ENCODE assay signal across 8 mouse cellular contexts in the genomic region with DNA sequence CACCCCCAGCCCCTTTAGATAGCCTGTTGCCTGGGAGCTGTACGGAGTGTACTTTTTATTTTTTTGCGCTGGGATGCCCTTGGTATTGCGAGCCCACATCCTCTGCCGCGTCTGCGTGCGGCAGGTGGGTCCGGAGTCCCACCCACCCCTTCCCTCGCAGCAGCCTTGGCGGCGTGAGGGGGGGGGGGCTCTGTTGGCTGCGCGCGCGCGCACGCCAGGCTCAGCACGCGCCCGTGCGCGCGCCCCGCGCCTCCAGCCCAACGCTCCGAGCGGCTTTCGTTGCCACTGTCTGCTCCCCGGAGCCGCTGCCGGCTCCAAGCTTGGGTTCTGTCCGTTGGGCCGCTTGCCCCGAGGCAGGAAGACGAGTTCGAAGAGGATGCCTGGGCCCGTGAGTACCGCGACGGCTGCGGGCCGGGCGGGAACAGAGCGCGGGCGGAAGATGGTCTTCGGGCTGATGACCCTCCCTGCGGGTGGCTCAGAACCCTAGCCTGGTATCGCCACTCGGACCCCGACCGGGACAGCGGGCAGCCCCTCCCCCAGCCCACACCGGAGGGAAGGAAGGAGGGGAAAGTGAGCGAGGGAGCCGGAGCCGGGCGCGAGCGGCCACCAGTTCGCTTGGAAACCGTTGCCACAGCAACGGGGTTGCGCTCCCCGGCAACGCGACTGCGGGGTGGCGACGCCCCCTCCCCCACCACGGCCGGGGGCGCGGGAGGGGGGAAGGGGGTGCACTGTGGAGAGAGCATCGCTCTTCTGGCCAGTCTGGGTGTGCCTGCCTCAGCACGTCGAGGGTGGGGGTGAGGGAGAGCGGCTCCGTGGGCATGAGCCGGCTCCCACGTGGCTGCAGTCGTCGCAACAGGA. TPM values are rescaled to one million over a fixed set of nuclear protein-coding genes. Genes with fewer than 3 reads are reported as not detected.
DNase-seq lines count a peak whose midpoint lies in the region; ATAC-seq lines count a peak whose summit lies in the region.

A gene (plus strand): TSS at position 241 of the 858 bp plus-strand sequence.

- WGBS in heart, embryonic 11.5 days (ENCODE audit: insufficient replicate concordance) = under 1% methylated on average over 73 of the region's 84 CpGs
- WGBS in lung, embryonic 16.5 days = under 1% methylated on average over 69 of the region's 84 CpGs

- H3K9me3 ChIP-seq in heart, embryonic 11.5 days (replicated peaks; ENCODE audit: control insufficient read depth, low read length) = no peaks in the 10 kb centered on the region
- H3K9me3 ChIP-seq in lung, embryonic 16.5 days (ENCODE audit: control insufficient read depth, low read length) = no peaks in the 10 kb centered on the region

- peak; percentile 32 for ATAC-seq in heart, embryonic 11.5 days (replicated peaks; ENCODE audit: insufficient number of reproducible peaks, low FRiP score, low TSS enrichment)
- peak; percentile 59 for ATAC-seq in lung, embryonic 16.5 days (ENCODE audit: low read depth)

- peak; percentile 59 for DNase-seq in ovary, postnatal 36 days (ENCODE audit: low spot score)
- no peak for DNase-seq in ovary, postnatal 10 days (ENCODE audit: low spot score)
- peak; percentile 60 to 76 for DNase-seq in cerebellum, postnatal 25 days
- peak in 1 of 2 experiments; percentile 67 for DNase-seq in layer of hippocampus, adult 8-10 months (ENCODE audit: low spot score in 2 of 2)
- DNase-seq in right cerebral cortex, adult 2 months (ENCODE audit: low spot score in 2 of 2) = peak; percentile 70 to 78
- no peak for DNase-seq in adipocyte (ENCODE audit: low spot score)

- peaks cover 9% of the 10 kb centered on the region; the same call in 1 of the 2 replicates for H3K4me1 ChIP-seq in heart, embryonic 11.5 days (ENCODE audit: control insufficient read depth, insufficient read depth, low read length)
- peaks cover 16% of the 10 kb centered on the region for H3K4me1 ChIP-seq in lung, embryonic 16.5 days (replicated peaks; ENCODE audit: control insufficient read depth, insufficient read depth, low read length)

- 0 out of 2 replicates have a peak within 1 kb of the TSS, but pooled peaks have one; percentile 38 for H3K27ac ChIP-seq in heart, embryonic 11.5 days (ENCODE audit: low read depth, low read length)
- H3K27ac ChIP-seq in lung, embryonic 16.5 days (ENCODE audit: low read length) = no peak within 1 kb of the TSS

- peaks cover 8% of the 10 kb centered on the region for H3K36me3 ChIP-seq in heart, embryonic 11.5 days (ENCODE audit: control insufficient read depth, insufficient read depth, low read length)
- H3K36me3 ChIP-seq in lung, embryonic 16.5 days (ENCODE audit: control insufficient read depth, insufficient read depth, low read length) = peaks cover 5% of the 10 kb centered on the region; the same call in 1 of the 2 replicates

- H3K27me3 ChIP-seq in heart, embryonic 11.5 days (ENCODE audit: control insufficient read depth, insufficient read depth, low read length) = peaks cover 30% of the 10 kb centered on the region
- H3K27me3 ChIP-seq in lung, embryonic 16.5 days (ENCODE audit: control insufficient read depth, insufficient read depth, low read depth, low read length) = no peaks in the 10 kb centered on the region

- H3K9ac ChIP-seq in heart, embryonic 11.5 days (ENCODE audit: low read depth, low read length) = peak within 1 kb of the TSS; percentile 81
- H3K9ac ChIP-seq in lung, embryonic 16.5 days (ENCODE audit: low read length) = peak within 1 kb of the TSS; percentile 78

- peak within 1 kb of the TSS; percentile 91 for H3K4me2 ChIP-seq in heart, embryonic 11.5 days
- peak within 1 kb of the TSS; percentile 99 for H3K4me2 ChIP-seq in lung, embryonic 16.5 days (ENCODE audit: low read depth, low read length)

- H3K4me3 ChIP-seq in heart, embryonic 11.5 days (ENCODE audit: low read depth, low read length) = peak within 1 kb of the TSS; percentile 67
- H3K4me3 ChIP-seq in lung, embryonic 16.5 days (ENCODE audit: low read length) = peak within 1 kb of the TSS; percentile 68

RNA-seq across cellular contexts. Expression of the gene that starts here (rescaled TPM):
- polyA plus RNA-seq in heart, embryonic 11.5 days (2014; fragmentation: Nextera tagmentation; extraction: Ambion mirVana) = 0.21 and 0.34 TPM in 2 replicates
- 10 to 100 TPM; 57.5 to 73.5 (median 60.4) TPM for total RNA-seq in layer of hippocampus, adult 8-10 months (2022)
- polyA plus RNA-seq in lung, embryonic 16.5 days (2015; fragmentation: Nextera tagmentation; extraction: Ambion mirVana) = 0.25 and 0.46 TPM in 2 replicates

Comparison
In these comparisons a context has a peak if more than half of its experiments do, and no peak if none do; other contexts are left out.
1. DNase-seq: peak in ovary, postnatal 36 days (single experiment), cerebellum, postnatal 25 days (2 of 2) and right cerebral cortex, adult 2 months (2 of 2); none in ovary, postnatal 10 days (single experiment) and adipocyte (single experiment).
2. Peak in ATAC-seq, H3K4me3 ChIP-seq, H3K27ac ChIP-seq, H3K9ac ChIP-seq and H3K4me2 ChIP-seq in heart, embryonic 11.5 days; RNA of the gene not detected or under 1 TPM.
3. Peak in ATAC-seq, H3K4me3 ChIP-seq, H3K9ac ChIP-seq and H3K4me2 ChIP-seq in lung, embryonic 16.5 days; RNA of the gene not detected or under 1 TPM.